Mouse (Mus musculus): ENCODE measurements around the gene Runx2. TPM values are rescaled to one million over a fixed set of nuclear protein-coding genes. Genes with fewer than 3 reads are reported as not detected.

Runx2 gene
- polyA plus RNA-seq, 1 experiment from 2014 or later, result 2.1 TPM

DNA sequence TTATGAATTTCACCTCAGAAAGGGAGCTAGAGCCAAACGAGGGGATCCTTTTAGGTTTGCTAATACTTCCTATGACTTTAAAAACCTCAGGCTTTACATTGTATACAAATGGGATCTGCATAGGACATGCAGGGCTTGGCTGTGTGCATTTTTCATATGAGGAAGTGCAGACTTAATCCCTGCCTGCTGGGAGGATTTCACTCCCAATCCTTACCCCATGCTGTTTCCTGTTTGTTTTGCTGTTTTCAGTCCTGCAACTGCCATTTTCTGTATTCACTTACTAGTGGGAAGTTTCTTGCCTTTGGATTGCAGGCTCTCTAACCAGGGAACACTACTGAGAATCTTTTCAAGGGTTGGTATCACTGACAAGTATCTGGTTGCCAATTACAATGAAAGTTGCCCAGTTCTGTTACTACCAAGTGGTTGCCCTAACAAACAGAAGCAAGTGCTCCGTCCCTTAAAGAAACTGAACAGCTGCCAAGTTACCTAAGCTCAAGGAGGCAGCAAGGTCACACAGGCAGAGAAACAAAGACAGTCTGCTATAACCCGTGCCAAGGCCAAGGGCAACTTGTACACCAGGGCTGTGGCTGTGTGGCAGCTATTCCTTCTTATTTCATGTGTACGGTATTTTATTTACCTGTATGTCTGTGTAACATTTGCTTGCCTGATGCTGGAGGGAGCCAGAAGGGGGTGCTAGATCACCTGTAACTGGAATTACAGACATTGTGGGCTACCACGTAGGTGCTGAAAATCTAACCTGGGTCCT is 25.4 kb downstream of the Runx2 start:
- no peaks in the 10 kb centered on the region for H3K9me3 ChIP-seq
- no peaks in the 10 kb centered on the region for H3K4me1 ChIP-seq
- H3K36me3 ChIP-seq, result peaks cover 7% of the 10 kb centered on the region
- DNase-seq (ENCODE audit: low spot score), result no peak
- 76% methylated on average over 5 of the region's 5 CpGs for WGBS
- no peaks in the 10 kb centered on the region for H3K27me3 ChIP-seq (ENCODE audit: insufficient read depth, poor library complexity, severe bottlenecking)
- no peak overlapping the region for H3K27ac ChIP-seq
- H3K4me3 ChIP-seq, result no peak overlapping the region

DNA sequence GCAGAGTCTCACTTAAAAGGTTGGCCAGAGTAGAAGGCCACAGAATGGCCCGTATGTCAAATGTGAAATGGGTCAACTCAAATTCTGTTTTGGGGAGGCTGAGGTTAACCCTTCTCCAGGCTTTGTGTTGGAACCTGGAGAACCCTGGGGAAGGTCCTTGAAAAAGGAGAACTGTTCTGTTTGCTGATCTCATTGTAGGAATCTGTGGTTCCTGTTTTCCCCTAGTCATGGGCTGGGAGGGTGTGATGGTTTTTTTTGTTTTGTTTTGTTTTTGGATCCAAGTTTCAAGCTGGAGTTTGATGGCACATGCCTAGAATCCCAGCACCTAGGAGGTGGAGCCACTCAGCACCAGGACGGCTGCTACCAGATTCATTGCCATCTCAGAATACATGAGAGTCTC is 31.5 kb downstream of the Runx2 start:
- no peak for DNase-seq (ENCODE audit: low spot score)
- Histone ChIP-seq H3K4me3 (no peak overlapping the region), H3K36me3 (no peaks in the 10 kb centered on the region), H3K27me3 (ENCODE audit: insufficient read depth, poor library complexity, severe bottlenecking) (no peaks in the 10 kb centered on the region), H3K9me3 (no peaks in the 10 kb centered on the region), H3K27ac (no peak overlapping the region), H3K4me1 (no peaks in the 10 kb centered on the region)
- WGBS, result 77% methylated on average over 2 of the region's 2 CpGs

GRCm38 (mm10) chr17:44782366-44782765 is 32.2 kb downstream of the Runx2 start:
- H3K4me3 ChIP-seq, result no peak overlapping the region
- H3K4me1 ChIP-seq, result no peaks in the 10 kb centered on the region
- H3K27ac ChIP-seq, result no peak overlapping the region
- H3K27me3 ChIP-seq (ENCODE audit: insufficient read depth, poor library complexity, severe bottlenecking), result no peaks in the 10 kb centered on the region
- no peaks in the 10 kb centered on the region for H3K36me3 ChIP-seq
- no peak for DNase-seq (ENCODE audit: low spot score)
- no peaks in the 10 kb centered on the region for H3K9me3 ChIP-seq
- WGBS, result 92% methylated on average over 4 of the region's 4 CpGs

DNA sequence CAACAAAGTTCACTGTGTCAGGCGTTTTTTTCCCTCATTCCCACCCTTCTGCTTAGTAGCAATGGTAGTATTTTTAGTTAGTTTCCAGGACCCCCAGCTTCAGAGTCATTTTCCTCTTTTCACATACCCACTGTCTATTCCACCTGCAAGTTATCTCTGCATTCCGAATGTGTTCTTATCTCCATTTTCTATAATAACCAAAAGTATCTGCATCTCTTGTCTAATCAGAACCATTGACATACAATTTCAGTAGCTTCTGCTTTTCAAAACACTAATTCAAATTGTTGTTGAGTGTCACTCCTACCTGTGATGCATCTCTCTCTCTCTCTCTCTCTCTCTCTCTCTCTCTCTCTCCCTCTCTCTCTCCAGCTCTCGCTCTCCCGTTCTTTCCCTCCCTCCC is 34.2 kb downstream of the Runx2 start:
- H3K4me1 ChIP-seq, result peaks cover 4% of the 10 kb centered on the region; the same call in 1 of the 2 replicates
- no peak overlapping the region for H3K4me3 ChIP-seq
- no peaks in the 10 kb centered on the region for H3K9me3 ChIP-seq
- H3K27me3 ChIP-seq (ENCODE audit: insufficient read depth, poor library complexity, severe bottlenecking), result no peaks in the 10 kb centered on the region
- DNase-seq (ENCODE audit: low spot score), result no peak
- 67% methylated on average over 4 of the region's 4 CpGs for WGBS
- H3K27ac ChIP-seq, result no peak overlapping the region
- H3K36me3 ChIP-seq, result no peaks in the 10 kb centered on the region

DNA sequence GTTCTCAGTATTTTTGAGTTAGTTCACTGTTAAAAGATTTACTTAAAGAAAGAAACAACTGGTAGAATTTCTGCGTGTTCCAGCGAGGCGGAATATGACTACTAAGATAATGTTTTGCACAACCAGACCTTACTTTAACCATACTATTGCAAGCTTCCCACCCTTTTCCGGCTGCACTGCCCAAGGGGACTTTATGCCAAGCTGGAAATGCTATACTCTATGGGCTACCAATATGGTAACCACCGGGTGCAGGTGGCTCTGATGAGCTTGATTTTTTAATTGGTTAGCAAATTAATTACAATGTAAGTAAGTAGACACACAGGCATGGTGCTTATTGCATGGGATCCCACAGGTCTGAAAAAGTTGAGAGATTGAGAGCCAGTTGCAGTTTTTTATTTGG is 36.5 kb downstream of the Runx2 start:
- Histone ChIP-seq H3K36me3 (no peaks in the 10 kb centered on the region), H3K27me3 (ENCODE audit: insufficient read depth, poor library complexity, severe bottlenecking) (no peaks in the 10 kb centered on the region), H3K4me3 (peak overlapping the region; percentile 83), H3K4me1 (peaks cover 4% of the 10 kb centered on the region; the same call in 1 of the 2 replicates), H3K27ac (no peak overlapping the region), H3K9me3 (no peaks in the 10 kb centered on the region)
- no peak for DNase-seq (ENCODE audit: low spot score)
- 79% methylated on average over 5 of the region's 5 CpGs for WGBS

DNA sequence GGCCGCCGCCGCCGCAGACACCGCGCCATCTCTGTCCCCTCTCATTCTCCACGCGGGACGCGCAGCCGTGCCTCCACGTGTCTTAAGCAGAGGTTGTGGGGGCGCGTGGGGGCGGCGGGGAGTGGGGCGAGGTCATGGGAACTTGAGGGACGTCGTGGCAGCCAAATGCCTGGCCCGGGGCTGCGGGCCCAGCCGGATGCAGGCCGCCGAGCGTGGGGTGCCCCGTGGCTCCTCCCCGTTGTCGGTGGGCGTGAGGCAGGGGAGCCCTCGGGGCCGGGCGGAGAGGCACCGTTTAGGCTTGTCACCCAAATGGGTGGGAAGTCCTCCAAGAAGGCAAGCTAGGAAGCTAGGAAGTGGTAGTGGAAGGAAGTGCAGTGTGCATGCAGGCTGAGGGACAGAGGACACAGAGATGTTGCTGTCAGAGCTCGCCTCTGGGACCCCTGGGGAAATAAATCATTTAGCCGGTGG is 37.2 kb downstream of the Runx2 start:
- under 1% methylated on average over 35 of the region's 35 CpGs for WGBS
- peak; percentile 86 for DNase-seq (ENCODE audit: low spot score)
- Histone ChIP-seq H3K9me3 (no peaks in the 10 kb centered on the region), H3K4me3 (peak overlapping the region; percentile 83), H3K4me1 (peaks cover 4% of the 10 kb centered on the region; the same call in 1 of the 2 replicates), H3K36me3 (no peaks in the 10 kb centered on the region), H3K27ac (peak overlapping the region; percentile 95), H3K27me3 (ENCODE audit: insufficient read depth, poor library complexity, severe bottlenecking) (no peaks in the 10 kb centered on the region)

GRCm38 (mm10) chr17:44776738-44777270 is 37.8 kb downstream of the Runx2 start, which contains the start of gene Supt3:
Gene Supt3, plus strand, starts transcription at chr17:44777152.
- H3K4me3 ChIP-seq, result peak within 1 kb of the TSS; percentile 83
- no peaks in the 10 kb centered on the region for H3K36me3 ChIP-seq
- no peaks in the 10 kb centered on the region for H3K27me3 ChIP-seq (ENCODE audit: insufficient read depth, poor library complexity, severe bottlenecking)
- H3K4me1 ChIP-seq, result peaks cover 4% of the 10 kb centered on the region; the same call in 1 of the 2 replicates
- H3K9me3 ChIP-seq, result no peaks in the 10 kb centered on the region
- under 1% methylated on average over 40 of the region's 40 CpGs for WGBS
- peak within 1 kb of the TSS; percentile 95 for H3K27ac ChIP-seq
- DNase-seq (ENCODE audit: low spot score), result peak; percentile 96

DNA sequence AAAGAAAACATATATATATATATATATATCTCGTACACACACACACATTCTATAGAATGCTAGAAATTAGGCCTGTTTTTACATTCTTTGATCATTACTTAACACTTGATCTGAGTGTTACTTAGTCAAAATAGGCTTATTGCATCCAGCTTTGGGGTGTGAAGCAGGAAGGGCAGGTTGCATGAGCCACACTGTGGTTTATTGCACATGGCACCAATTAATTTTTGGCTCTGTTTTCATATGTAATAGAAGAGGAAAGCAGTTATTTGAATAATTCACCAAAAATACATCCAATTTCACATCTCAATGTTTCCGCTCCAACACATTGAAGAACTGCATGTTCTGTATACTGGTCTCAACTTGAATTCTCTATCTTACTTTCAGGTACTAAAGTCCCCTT is 42.0 kb downstream of the Runx2 start:
- peaks cover 4% of the 10 kb centered on the region; the same call in 1 of the 2 replicates for H3K4me1 ChIP-seq
- no peak overlapping the region for H3K4me3 ChIP-seq
- no peak overlapping the region for H3K27ac ChIP-seq
- no peaks in the 10 kb centered on the region for H3K27me3 ChIP-seq (ENCODE audit: insufficient read depth, poor library complexity, severe bottlenecking)
- DNase-seq (ENCODE audit: low spot score), result no peak
- WGBS, result 79% methylated on average over 2 of the region's 2 CpGs
- H3K9me3 ChIP-seq, result no peaks in the 10 kb centered on the region
- H3K36me3 ChIP-seq, result no peaks in the 10 kb centered on the region

- Histone ChIP-seq H3K27ac (no peak overlapping the region), H3K4me1 (no peaks in the 10 kb centered on the region), H3K9me3 (no peaks in the 10 kb centered on the region), H3K27me3 (ENCODE audit: insufficient read depth, poor library complexity, severe bottlenecking) (no peaks in the 10 kb centered on the region), H3K4me3 (no peak overlapping the region), H3K36me3 (no peaks in the 10 kb centered on the region)
- DNase-seq (ENCODE audit: low spot score), result no peak
- 80% methylated on average over 2 of the region's 2 CpGs for WGBS
Observed at GRCm38 (mm10) chr17:44770871-44771270, 43.7 kb downstream of the Runx2 start.

DNA sequence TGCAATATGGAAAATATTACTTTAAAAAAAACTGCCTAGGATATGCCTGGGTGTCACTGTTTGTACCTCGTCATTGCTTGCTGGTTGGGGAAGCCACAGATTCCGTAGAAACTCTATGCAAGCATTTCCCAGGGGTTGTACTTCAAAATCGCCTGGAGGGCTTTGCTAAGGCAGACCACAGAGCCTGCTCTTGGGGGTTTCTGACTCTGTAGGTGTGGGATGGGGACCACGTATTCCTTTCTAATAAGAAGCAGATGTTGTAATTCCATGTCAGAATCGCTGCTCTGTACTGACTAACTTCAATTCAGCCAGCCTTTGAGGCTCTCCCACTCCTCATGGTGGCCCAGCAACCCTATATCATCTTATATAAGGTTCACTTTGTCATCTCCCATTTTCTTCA is 46.1 kb downstream of the Runx2 start:
- DNase-seq (ENCODE audit: low spot score), result no peak
- Histone ChIP-seq H3K4me3 (no peak overlapping the region), H3K27me3 (ENCODE audit: insufficient read depth, poor library complexity, severe bottlenecking) (no peaks in the 10 kb centered on the region), H3K9me3 (no peaks in the 10 kb centered on the region), H3K36me3 (no peaks in the 10 kb centered on the region), H3K4me1 (no peaks in the 10 kb centered on the region), H3K27ac (no peak overlapping the region)
- WGBS, result 60% methylated on average over 5 of the region's 5 CpGs

DNA sequence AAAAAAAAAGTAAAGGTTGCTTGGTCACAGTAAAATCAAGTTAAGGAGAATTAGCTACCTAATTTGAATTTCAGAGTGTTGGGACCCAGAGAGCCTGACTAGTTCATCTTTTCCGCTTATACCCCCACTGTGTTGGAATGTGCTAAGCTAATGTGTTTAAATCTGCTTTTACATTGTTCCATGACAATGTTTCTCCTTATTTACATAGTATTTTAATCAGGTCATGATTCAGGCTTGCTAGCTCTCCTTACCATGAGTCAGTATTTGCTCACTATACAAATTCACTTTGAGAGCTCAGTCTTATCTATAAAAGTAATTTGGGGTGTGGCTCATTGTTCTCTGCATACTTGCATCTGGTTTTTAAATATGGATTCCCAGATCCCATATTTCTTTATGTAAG is 47.2 kb downstream of the Runx2 start:
- no peaks in the 10 kb centered on the region for H3K9me3 ChIP-seq
- no peak for DNase-seq (ENCODE audit: low spot score)
- no peak overlapping the region for H3K4me3 ChIP-seq
- H3K36me3 ChIP-seq, result no peaks in the 10 kb centered on the region
- no peak overlapping the region for H3K27ac ChIP-seq
- no peaks in the 10 kb centered on the region for H3K27me3 ChIP-seq (ENCODE audit: insufficient read depth, poor library complexity, severe bottlenecking)
- no peaks in the 10 kb centered on the region for H3K4me1 ChIP-seq
- 93% methylated on average over 1 of the region's 1 CpGs for WGBS

GRCm38 (mm10) chr17:44766975-44767374 is 47.6 kb downstream of the Runx2 start:
- WGBS, result 65% methylated on average over 2 of the region's 2 CpGs
- Histone ChIP-seq H3K4me1 (no peaks in the 10 kb centered on the region), H3K36me3 (no peaks in the 10 kb centered on the region), H3K4me3 (no peak overlapping the region), H3K9me3 (no peaks in the 10 kb centered on the region), H3K27ac (no peak overlapping the region), H3K27me3 (ENCODE audit: insufficient read depth, poor library complexity, severe bottlenecking) (no peaks in the 10 kb centered on the region)
- no peak for DNase-seq (ENCODE audit: low spot score)

DNA sequence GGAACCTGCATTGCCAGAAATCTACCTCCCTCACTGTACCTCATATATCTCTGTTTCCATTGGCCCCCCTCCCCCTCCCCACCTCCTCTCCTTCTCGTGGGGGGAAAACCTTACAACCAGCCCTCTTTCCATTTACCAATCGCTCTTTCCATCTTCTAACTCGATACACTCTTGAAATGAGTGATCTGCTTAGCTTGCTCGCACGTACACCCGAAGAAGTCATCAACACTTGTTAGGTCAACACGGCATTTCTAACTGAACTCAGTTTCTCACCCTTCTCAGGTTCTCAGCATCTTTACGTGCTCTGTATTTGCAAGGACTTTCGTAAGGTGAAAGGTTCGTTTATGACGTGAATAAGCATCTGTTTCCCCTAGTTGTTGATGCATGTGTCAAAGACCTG is 48.3 kb downstream of the Runx2 start:
- Histone ChIP-seq H3K27me3 (ENCODE audit: insufficient read depth, poor library complexity, severe bottlenecking) (no peaks in the 10 kb centered on the region), H3K9me3 (no peaks in the 10 kb centered on the region), H3K4me1 (no peaks in the 10 kb centered on the region), H3K27ac (no peak overlapping the region), H3K4me3 (no peak overlapping the region), H3K36me3 (no peaks in the 10 kb centered on the region)
- DNase-seq (ENCODE audit: low spot score), result no peak
- 84% methylated on average over 11 of the region's 11 CpGs for WGBS
